Mouse (Mus musculus) cerebellum, adult 2 months (tissue): ENCODE results near the gene Rnf213. TPM values are rescaled to one million over a fixed set of nuclear protein-coding genes. Genes with fewer than 3 reads are reported as not detected.
A peak's percentile ranks its signal among the peaks of the same experiment; 100 is the strongest.
"Not testable (repeated sequence)": the region's sequence is repeated elsewhere in the genome, so short reads cannot be mapped to it uniquely, and the experiment has no call there.

ENCODE experiments used
- DNase-seq, 2 experiments: peaks; one replicate each; pipeline ENCODE4 v3.0.0; 2021
- H3K27ac ChIP-seq: fragments of 200-500 bp; 2 replicates; pipeline ENCODE4 v1.5.1; 2012; ENCODE audit warnings: low read length, control low read depth, inconsistent platforms; ENCODE audit not compliant: insufficient read depth
- H3K27me3 ChIP-seq: fragments of 200-500 bp; 2 replicates; pipeline ENCODE4 v1.6.1; 2012; ENCODE audit warnings: inconsistent platforms, mild to moderate bottlenecking, low read length, moderate library complexity; ENCODE audit not compliant: control insufficient read depth, insufficient read depth
- H3K4me1 ChIP-seq: fragments of 200-500 bp; 2 replicates; pipeline ENCODE4 v1.6.1; 2011; ENCODE audit warnings: low read length; ENCODE audit not compliant: control insufficient read depth, insufficient read depth
- H3K4me3 ChIP-seq: fragments of 200-500 bp; replicated peaks from 2 replicates; pipeline ENCODE3; 2011; ENCODE audit warnings: mild to moderate bottlenecking, low read depth, low read length, control low read depth; ENCODE audit not compliant: insufficient read depth
- CTCF ChIP-seq: fragments of 200-500 bp; IDR thresholded peaks from 2 replicates; pipeline ENCODE4 v1.5.1; 2011; ENCODE audit warnings: low read depth, mild to moderate bottlenecking, control low read depth, low read length, moderate library complexity, borderline replicate concordance; ENCODE audit not compliant: insufficient read depth
- POLR2A ChIP-seq: fragments of 200-500 bp; IDR thresholded peaks from 2 replicates; pipeline ENCODE4 v1.6.1; 2011; ENCODE audit warnings: low read length, control low read depth, borderline replicate concordance; ENCODE audit not compliant: insufficient read depth
- WGBS: fragments of 180-500 bp; shearing (Covaris S2); methylation state at CpG from one replicate; pipeline ENCODE4 v1.1.7; 2018; 5-methylcytosine and 5-hydroxymethylcytosine counted together
- polyA plus RNA-seq: library from polyadenylated mRNA; depleted of rRNA; stranded (reverse); fragments of >200 nt; gene quantifications from 2 replicates; pipeline ENCODE4 v1.2.3, GENCODE M21; 2012

The Rnf213 gene
- polyA plus RNA-seq, 1 experiment = 7.5 TPM

GRCm38 (mm10) chr11:119381631-119382337, 11.1 kb upstream of the Rnf213 start:
- WGBS = 84% methylated on average over 9 of the region's 9 CpGs
- TF ChIP-seq POLR2A = no peak
- TF ChIP-seq CTCF = no peak
- Histone ChIP-seq H3K4me1 (no peaks in the 10 kb centered on the region), H3K27ac (no peak overlapping the region), H3K4me3 (no peak overlapping the region), H3K27me3 (no peaks in the 10 kb centered on the region)
- DNase-seq = no peak

- no peak overlapping the region for H3K27ac ChIP-seq
- no peak overlapping the region for H3K4me3 ChIP-seq
- no peaks in the 10 kb centered on the region for H3K27me3 ChIP-seq
- WGBS = 78% methylated on average over 6 of the region's 6 CpGs
- no peak for DNase-seq
- TF ChIP-seq POLR2A (no peak), CTCF (no peak)
- no peaks in the 10 kb centered on the region for H3K4me1 ChIP-seq
Measured at GRCm38 (mm10) chr11:119382338-119382850, 10.5 kb upstream of the Rnf213 start.

GRCm38 (mm10) chr11:119384904-119385303, 8.0 kb upstream of the Rnf213 start:
- no peak overlapping the region for H3K27ac ChIP-seq
- 79% methylated on average over 4 of the region's 4 CpGs for WGBS

GRCm38 (mm10) chr11:119386306-119386705, 6.6 kb upstream of the Rnf213 start:
- DNase-seq = no peak
- 96% methylated on average over 5 of the region's 5 CpGs for WGBS
- Histone ChIP-seq H3K4me1 (peaks cover 3% of the 10 kb centered on the region; the same call in 1 of the 2 replicates), H3K27me3 (no peaks in the 10 kb centered on the region), H3K4me3 (no peak overlapping the region), H3K27ac (no peak overlapping the region)
- TF ChIP-seq POLR2A (no peak), CTCF (no peak)

More at GRCm38 (mm10) chr11:119384904-119385303, 8.0 kb upstream of the Rnf213 start:
- no peak for TF ChIP-seq POLR2A
- no peak for TF ChIP-seq CTCF
- Histone ChIP-seq H3K4me3 (no peak overlapping the region), H3K27me3 (no peaks in the 10 kb centered on the region), H3K4me1 (peaks cover 3% of the 10 kb centered on the region; the same call in 1 of the 2 replicates)
- DNase-seq = no peak

- H3K27me3 ChIP-seq, H3K27ac ChIP-seq, H3K4me1 ChIP-seq, H3K4me3 ChIP-seq, DNase-seq: not testable (repeated sequence)
- WGBS = 55% methylated on average over 3 of the region's 3 CpGs
Measured at GRCm38 (mm10) chr11:119387273-119387672, 5.6 kb upstream of the Rnf213 start.

DNA sequence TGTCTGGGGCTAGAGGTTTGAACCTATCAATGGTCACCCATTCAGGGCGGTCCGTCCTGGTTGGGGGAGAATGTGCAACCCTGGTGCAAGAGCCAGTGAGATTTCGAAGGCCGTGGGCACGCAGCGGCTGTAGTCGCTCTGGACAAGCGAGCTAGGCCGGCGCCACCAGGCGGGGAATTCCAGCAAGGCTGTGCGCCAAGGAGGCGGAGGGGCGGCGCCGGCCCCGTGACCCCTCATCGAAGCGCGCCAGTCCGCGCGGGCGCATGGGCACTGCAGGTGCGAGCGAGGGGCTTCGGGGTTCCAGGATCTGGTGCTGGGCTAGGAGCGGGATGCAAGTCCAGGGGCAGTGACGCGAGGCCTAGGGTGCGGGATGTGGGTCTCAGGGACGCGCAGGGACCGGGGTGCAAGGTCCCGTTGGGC, 3.0 kb upstream of the Rnf213 start:
- under 1% methylated on average over 35 of the region's 35 CpGs for WGBS
- TF ChIP-seq CTCF = no peak
- no peak for TF ChIP-seq POLR2A
- no peaks in the 10 kb centered on the region for H3K27me3 ChIP-seq
- H3K4me1 ChIP-seq = peaks cover 3% of the 10 kb centered on the region; the same call in 1 of the 2 replicates
- peak overlapping the region; percentile 58 for H3K4me3 ChIP-seq
- DNase-seq = peak; percentile 60 to 65
- H3K27ac ChIP-seq = 0 out of 2 replicates have a peak overlapping the region, but pooled peaks have one; percentile 11

GRCm38 (mm10) chr11:119390271-119391231, 2.3 kb upstream of the Rnf213 start:
- H3K4me1 ChIP-seq = peaks cover 3% of the 10 kb centered on the region; the same call in 1 of the 2 replicates
- H3K27me3 ChIP-seq = no peaks in the 10 kb centered on the region
- DNase-seq = peak; percentile 17 to 54
- H3K4me3 ChIP-seq = peak overlapping the region; percentile 58
- WGBS = 8% methylated on average over 53 of the region's 53 CpGs
- H3K27ac ChIP-seq = 0 out of 2 replicates have a peak overlapping the region, but pooled peaks have one; percentile 11
- TF ChIP-seq POLR2A = no peak
- no peak for TF ChIP-seq CTCF
